Mouse (Mus musculus): ENCODE measurements around the gene Smyd2.
A peak's percentile ranks its signal among the peaks of the same experiment; 100 is the strongest.

Smyd2 gene

GRCm38 (mm10) chr1:189921818-189922592, at the start of gene Smyd2:
Gene Smyd2 (minus strand): TSS chr1:189922363.
- peak; percentile 79 for DNase-seq

DNA sequence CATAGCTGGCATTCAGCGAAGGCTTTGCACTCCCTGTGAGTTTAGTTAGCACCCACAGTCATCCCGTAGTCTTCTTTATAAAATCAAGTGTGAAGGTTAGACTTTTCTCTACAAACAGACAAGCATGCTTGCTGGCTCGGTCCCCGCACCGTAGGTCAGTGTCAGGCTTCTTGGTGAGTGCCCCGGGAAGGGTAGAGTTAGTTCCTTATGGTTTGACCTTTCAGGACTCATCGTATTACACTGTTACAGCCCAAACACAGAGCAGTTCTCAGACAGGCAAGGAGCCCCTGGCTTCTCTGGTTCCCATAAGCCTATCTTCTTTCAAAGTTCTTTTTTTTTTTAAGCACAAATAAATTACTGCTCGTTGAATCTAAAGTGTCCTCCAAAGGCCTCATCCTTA, 48.2 kb upstream of the Smyd2 start:
- DNase-seq, result no peak

- no peak for DNase-seq
Measured at GRCm38 (mm10) chr1:189968027-189968426, 45.9 kb upstream of the Smyd2 start.

GRCm38 (mm10) chr1:189960481-189960880, 38.3 kb upstream of the Smyd2 start:
- DNase-seq, result no peak

- DNase-seq, result no peak
Measured at GRCm38 (mm10) chr1:189959802-189960201, 37.6 kb upstream of the Smyd2 start.

DNA sequence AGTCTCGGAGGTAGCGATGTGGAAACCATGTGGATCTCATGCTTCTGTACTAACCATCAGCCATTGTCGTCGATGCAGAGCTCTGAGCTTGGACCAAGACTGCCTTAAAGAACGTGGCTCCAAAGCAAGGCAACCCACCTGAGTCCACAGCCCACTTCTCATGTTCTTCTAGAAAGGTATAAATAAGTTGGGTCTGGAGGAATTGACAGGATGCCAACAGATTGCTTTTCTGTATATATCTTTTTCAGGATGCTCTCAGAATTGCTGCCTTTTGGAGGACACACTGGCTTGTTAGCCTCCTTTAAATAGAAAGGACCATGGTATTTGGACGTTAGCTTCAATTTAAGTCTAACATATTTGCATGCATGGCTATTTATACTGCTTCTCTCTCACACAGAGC, 29.7 kb upstream of the Smyd2 start:
- DNase-seq, result no peak

GRCm38 (mm10) chr1:189947411-189947810, 25.2 kb upstream of the Smyd2 start:
- no peak for DNase-seq

GRCm38 (mm10) chr1:189946126-189946525, 24.0 kb upstream of the Smyd2 start:
- DNase-seq, result no peak

DNA sequence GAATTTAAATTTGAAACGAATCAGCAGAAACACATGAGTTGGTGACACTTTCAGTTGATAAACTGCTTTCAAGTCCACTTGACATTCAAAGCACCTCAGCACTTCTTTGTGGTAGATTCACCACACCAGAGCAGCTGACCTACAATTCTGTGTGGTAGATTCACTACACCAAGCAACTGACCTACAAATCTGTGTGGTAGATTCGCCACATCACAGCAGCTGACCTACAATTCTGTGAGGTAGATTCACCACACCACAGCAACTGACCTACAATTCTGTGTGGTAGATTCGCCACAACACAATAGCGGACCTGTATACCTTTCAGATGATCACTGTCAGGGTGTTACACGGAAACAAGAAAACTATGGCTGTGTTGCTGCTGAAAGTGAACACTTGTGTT, 19.6 kb upstream of the Smyd2 start:
- no peak for DNase-seq

GRCm38 (mm10) chr1:189936436-189937105, 14.4 kb upstream of the Smyd2 start:
- no peak for DNase-seq

- peak; percentile 42 for DNase-seq
Measured at GRCm38 (mm10) chr1:189933480-189934202, 11.5 kb upstream of the Smyd2 start.

DNA sequence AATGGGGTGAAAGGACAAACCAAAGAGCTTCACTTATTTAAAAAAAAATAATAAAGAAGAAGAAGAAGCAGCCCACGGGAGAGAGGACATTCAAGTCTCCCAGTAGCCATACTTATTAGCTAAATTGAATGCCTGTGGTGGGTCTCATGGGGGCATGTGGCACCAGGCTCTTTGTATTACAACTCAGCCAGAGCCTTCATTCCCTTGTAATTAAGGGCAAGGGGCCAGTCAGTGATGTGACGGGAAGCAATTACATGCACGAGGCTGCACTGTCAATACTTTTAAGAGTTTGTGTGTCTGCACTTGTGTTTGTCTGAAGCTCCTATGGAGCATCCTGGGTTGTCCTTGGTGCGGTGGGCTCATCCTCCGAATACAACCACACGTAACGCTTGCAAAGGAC, 10.8 kb upstream of the Smyd2 start:
- no peak for DNase-seq

DNA sequence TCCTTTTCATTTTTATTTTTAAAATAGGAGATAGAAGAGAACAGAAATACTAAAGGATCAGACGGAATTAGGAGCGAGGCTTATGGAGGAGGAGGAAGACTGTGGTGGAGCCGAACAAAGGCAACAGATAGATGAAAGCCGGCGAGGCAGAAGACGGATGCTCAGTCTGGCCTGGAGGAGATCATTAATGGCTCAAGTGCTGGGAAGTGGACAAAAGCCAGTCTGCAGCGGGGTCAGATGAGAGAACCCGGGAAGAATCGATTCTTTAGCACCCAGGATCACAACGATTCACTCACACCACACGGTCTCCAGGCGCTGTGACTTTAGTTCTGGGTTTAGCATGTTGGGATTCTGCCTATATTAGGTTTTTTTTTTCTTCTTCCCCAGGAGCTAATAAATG, 10.0 kb upstream of the Smyd2 start:
- no peak for DNase-seq

DNA sequence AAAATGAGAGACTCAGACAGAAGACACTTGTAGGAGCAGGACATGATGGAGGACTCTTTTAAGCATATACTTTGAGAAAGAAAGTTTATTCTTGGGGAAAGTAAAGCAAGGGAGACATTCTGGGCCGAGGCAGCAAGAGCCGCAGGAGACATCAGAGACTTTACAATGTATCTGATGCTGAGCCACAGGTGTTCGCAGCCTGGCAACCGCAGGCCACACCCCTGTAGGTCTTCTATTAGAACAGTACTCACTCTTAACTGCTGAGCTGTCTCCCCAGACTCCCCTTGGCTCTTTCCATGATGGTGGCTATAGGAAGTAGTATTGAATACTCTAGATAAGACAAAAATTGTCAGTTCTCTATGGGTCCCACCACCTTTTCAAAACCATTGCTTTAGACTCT, 7.7 kb upstream of the Smyd2 start:
- DNase-seq, result no peak

- peak; percentile 57 for DNase-seq
Measured at GRCm38 (mm10) chr1:189927644-189928043, 5.5 kb upstream of the Smyd2 start.

DNA sequence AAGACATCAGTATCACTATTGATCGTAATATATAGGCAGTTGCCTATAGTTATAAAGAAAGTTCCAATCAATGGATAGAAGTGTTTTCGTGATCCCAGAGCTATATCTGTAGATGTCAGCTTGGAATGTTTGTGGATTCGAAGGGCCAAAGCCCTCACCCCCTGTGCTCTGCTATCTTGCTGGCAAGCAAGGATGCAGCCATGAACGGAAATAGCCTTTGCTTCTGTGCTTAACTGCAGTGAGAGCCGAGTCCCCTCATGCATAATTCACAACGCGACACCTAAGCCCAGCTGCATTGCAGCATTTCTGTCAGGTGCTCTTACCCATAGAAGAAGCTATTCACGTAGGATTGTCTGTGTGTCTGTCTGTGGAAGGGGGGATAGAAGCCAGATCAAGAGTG, 4.1 kb upstream of the Smyd2 start:
- DNase-seq, result no peak

DNA sequence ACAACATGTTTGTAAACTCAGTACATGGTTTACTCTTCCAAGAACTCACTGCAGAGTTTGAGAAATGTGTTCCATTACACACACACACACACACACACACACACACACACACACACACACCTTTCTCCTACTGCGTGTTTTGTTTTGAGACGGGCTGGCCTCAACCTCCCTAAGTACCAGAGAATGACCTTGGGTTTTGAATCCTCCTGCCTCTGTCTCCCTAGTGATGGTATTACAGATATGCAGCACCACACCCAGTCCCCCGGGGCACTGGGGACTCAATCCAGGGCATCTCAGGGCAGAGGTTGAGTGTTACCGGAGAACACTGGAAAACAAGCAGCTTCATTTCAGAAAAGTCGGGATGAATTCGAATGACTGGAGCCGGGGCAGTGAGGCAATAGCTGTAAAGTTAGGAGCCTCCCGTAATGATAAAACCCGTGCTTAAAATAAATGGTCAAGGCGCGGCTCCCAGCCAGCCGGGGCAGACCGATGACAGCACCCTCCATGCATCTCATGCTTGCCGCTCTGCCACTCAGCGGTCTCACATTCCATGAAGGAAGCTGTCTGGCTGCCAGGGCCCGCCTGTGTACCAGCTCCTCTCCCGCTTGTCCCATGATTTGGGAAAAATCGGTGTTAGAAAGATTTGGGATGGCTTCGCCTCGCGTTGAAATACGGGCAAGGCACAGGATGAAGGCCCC, 1.9 kb upstream of the Smyd2 start:
- no peak for DNase-seq

DNA sequence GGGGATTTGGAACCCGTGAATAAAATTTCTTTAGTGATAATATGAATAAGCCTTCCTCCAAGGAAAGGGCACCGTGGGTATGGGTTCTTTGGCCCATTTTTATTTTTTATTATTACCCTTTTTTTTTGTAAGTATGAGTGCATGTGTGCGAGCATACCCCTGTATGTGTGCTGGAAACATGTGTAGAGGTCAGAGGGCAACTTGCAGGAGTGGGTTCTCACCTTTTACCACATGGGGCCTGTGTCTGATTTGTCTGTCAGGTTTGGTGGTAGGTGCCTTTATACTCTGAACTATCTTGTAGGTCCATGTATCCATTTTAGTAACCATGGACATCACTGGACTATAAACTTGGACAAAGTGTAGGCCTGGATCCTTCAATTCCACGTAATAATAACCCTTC, 994 bp upstream of the Smyd2 start:
- DNase-seq, result no peak

DNA sequence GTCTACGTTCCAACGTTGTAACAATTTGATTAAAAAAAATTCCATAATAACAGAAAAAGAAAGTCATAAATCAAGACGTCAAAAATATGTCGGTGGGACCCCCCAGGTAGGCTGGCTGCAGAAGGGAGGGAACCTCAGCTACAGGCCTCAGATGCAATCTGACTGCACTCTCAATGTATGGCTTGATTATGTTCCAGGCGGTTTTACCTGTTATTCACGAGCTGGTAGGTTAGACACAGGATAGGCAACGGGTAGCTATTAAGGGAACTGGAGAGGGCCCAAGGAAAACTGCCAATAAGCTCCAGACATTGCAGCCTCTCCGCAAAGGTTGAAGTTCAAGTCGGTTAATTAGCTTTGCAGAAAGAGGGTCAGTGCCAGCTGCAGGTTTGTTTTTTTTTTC, 558 bp upstream of the Smyd2 start:
- no peak for DNase-seq

GRCm38 (mm10) chr1:189921568-189921817, 670 bp downstream of the Smyd2 start:
- no peak for DNase-seq

GRCm38 (mm10) chr1:189920701-189921567, 1.2 kb downstream of the Smyd2 start:
- DNase-seq, result no peak

DNA sequence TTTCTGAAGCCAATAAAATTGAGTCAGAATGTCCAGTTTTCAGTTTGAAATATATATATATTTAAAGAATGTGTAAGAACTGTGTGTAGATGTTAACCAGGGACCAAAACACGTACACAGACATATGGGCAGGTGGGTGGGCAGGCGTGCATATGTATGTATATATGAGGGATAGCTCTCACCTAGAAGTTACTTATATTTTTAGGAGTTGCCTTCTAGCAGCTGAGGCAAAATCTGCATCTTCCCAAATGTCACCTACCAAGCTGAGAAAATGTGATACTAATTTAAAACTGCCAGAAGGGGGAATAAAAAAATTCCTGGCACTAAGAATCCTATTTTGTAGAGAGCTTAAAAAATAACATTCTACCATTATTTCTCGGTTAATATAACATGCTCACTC, 2.4 kb downstream of the Smyd2 start:
- DNase-seq, result no peak

DNA sequence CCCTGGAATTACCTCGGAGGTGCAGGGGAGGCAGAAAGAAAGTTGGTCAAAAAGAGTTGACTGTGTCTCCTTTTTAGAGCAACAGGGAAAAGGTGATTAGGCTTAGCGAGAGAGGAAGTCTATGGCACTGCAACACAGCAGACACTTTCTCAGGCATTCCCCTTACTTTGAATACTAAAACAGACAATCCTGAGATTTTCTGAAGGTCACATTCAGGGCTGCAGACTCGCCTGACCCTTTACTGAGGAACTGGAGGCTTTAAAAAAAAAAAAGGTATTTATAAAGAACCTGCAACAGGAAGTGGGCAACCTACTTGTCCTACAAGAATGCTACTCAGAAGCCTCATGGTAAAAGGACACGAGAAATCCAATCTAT, 5.0 kb downstream of the Smyd2 start:
- no peak for DNase-seq

Data from liver (tissue).